Mouse (Mus musculus) limb, embryonic 11.5 days (tissue): ENCODE results near the gene Gm525. TPM values are rescaled to one million over a fixed set of nuclear protein-coding genes. Genes with fewer than 3 reads are reported as not detected.
"Not testable (repeated sequence)": the region's sequence is repeated elsewhere in the genome, so short reads cannot be mapped to it uniquely, and the experiment has no call there.

Source experiments
- ATAC-seq: fragments of 200-750 bp; cut with Nextera tagmentation; 2 replicates; pipeline ENCODE4 v1.8.0; 2017; ENCODE audit warnings: low read depth; ENCODE audit not compliant: insufficient number of reproducible peaks, low FRiP score, low TSS enrichment
- DNase-seq: peaks from one replicate; pipeline ENCODE4 v3.0.0-alpha.2; 2015; ENCODE audit warnings: low spot score
- H3K27ac ChIP-seq: fragments of 300-500 bp; sonication (generic); replicated peaks from 2 replicates; pipeline ENCODE4 v1.5.1; 2014; ENCODE audit warnings: low read depth, mild to moderate bottlenecking, low read length
- H3K27me3 ChIP-seq: fragments of 300-500 bp; sonication (generic); 2 replicates; pipeline ENCODE4 v1.6.1; 2014; ENCODE audit warnings: mild to moderate bottlenecking, low read length, mixed read lengths; ENCODE audit not compliant: control insufficient read depth, insufficient read depth
- H3K36me3 ChIP-seq: fragments of 300-500 bp; sonication (generic); 2 replicates; pipeline ENCODE4 v1.6.1; 2014; ENCODE audit warnings: mild to moderate bottlenecking, low read length, moderate library complexity, mixed read lengths; ENCODE audit not compliant: control insufficient read depth, insufficient read depth
- H3K4me1 ChIP-seq: fragments of 300-500 bp; sonication (generic); 2 replicates; pipeline ENCODE4 v1.6.1; 2014; ENCODE audit warnings: low read length, mixed read lengths; ENCODE audit not compliant: control insufficient read depth, insufficient read depth
- H3K4me2 ChIP-seq: fragments of 300-500 bp; sonication (generic); 2 replicates; pipeline ENCODE4 v1.6.1; 2014; ENCODE audit warnings: low read depth, mild to moderate bottlenecking, moderate library complexity; ENCODE audit not compliant: severe bottlenecking
- H3K4me3 ChIP-seq: fragments of 300-500 bp; sonication (generic); 2 replicates; pipeline ENCODE4 v1.5.1; 2014; ENCODE audit warnings: low read depth, low read length
- H3K9ac ChIP-seq: fragments of 300-500 bp; sonication (generic); 2 replicates; pipeline ENCODE4 v1.6.1; 2014; ENCODE audit warnings: mild to moderate bottlenecking, low read length
- H3K9me3 ChIP-seq: fragments of 300-500 bp; sonication (generic); 2 replicates; pipeline ENCODE4 v1.6.1; 2016; ENCODE audit warnings: low read length; ENCODE audit not compliant: control insufficient read depth
- WGBS: fragments of 180-500 bp; shearing (Covaris S2); extraction: QIAGEN DNeasy Blood & Tissue Kit; methylation state at CpG from one replicate; pipeline ENCODE4 v1.1.7; 2014; 5-methylcytosine and 5-hydroxymethylcytosine counted together
- polyA plus RNA-seq: library from polyadenylated mRNA; unstranded; fragments of >200 nt; fragmentation: Nextera tagmentation; extraction: Ambion mirVana; gene quantifications from 2 replicates; pipeline ENCODE4 v1.2.1, GENCODE M21; 2014

Gm525 gene
- polyA plus RNA-seq, 1 experiment from 2014 or later, result not detected

GRCm38 (mm10) chr11:89077601-89078000 lies 4.0 kb downstream of the Gm525 start:
- Histone ChIP-seq H3K4me1 (no peaks in the 10 kb centered on the region), H3K27ac (no peak overlapping the region), H3K4me3 (no peak overlapping the region), H3K36me3 (no peaks in the 10 kb centered on the region), H3K27me3 (no peaks in the 10 kb centered on the region), H3K9me3 (no peaks in the 10 kb centered on the region), H3K9ac (no peak overlapping the region), H3K4me2 (no peak overlapping the region)
- WGBS, result 91% methylated on average over 8 of the region's 8 CpGs
- ATAC-seq (no peak), DNase-seq (no peak)

GRCm38 (mm10) chr11:89078305-89078704 lies 4.7 kb downstream of the Gm525 start:
- no peak for ATAC-seq
- DNase-seq, result no peak
- H3K9me3 ChIP-seq, result no peaks in the 10 kb centered on the region
- no peak overlapping the region for H3K4me3 ChIP-seq
- no peak overlapping the region for H3K4me2 ChIP-seq
- H3K27me3 ChIP-seq, result no peaks in the 10 kb centered on the region
- H3K9ac ChIP-seq, result no peak overlapping the region
- H3K4me1 ChIP-seq, result no peaks in the 10 kb centered on the region
- WGBS, result 94% methylated on average over 3 of the region's 3 CpGs
- H3K36me3 ChIP-seq, result no peaks in the 10 kb centered on the region
- no peak overlapping the region for H3K27ac ChIP-seq

- Histone ChIP-seq H3K4me1 (no peaks in the 10 kb centered on the region), H3K4me3 (no peak overlapping the region), H3K4me2 (no peak overlapping the region), H3K36me3 (no peaks in the 10 kb centered on the region), H3K27ac (no peak overlapping the region), H3K9ac (no peak overlapping the region), H3K9me3 (no peaks in the 10 kb centered on the region), H3K27me3 (no peaks in the 10 kb centered on the region)
- ATAC-seq (no peak), DNase-seq (no peak)
- 85% methylated on average over 16 of the region's 16 CpGs for WGBS
Observed at GRCm38 (mm10) chr11:89078996-89079680, 5.5 kb downstream of the Gm525 start.

GRCm38 (mm10) chr11:89081906-89082305 lies 8.3 kb downstream of the Gm525 start:
- 66% methylated on average over 5 of the region's 5 CpGs for WGBS
- H3K27ac ChIP-seq, ATAC-seq, H3K4me3 ChIP-seq, H3K27me3 ChIP-seq, H3K4me1 ChIP-seq, H3K36me3 ChIP-seq, H3K4me2 ChIP-seq, H3K9ac ChIP-seq, H3K9me3 ChIP-seq, DNase-seq: not testable (repeated sequence)

- not testable (repeated sequence) for DNase-seq, H3K36me3 ChIP-seq, ATAC-seq, H3K9ac ChIP-seq, H3K27ac ChIP-seq, H3K4me2 ChIP-seq, H3K9me3 ChIP-seq, H3K4me1 ChIP-seq, H3K27me3 ChIP-seq, H3K4me3 ChIP-seq
- WGBS, result 84% methylated on average over 3 of the region's 3 CpGs
Observed at GRCm38 (mm10) chr11:89082691-89083090, 9.1 kb downstream of the Gm525 start.

GRCm38 (mm10) chr11:89084601-89085000 lies 11.0 kb downstream of the Gm525 start:
- H3K27ac ChIP-seq, result no peak overlapping the region
- no peak for ATAC-seq
- H3K9ac ChIP-seq, result no peak overlapping the region
- no peaks in the 10 kb centered on the region for H3K27me3 ChIP-seq
- H3K4me1 ChIP-seq, result no peaks in the 10 kb centered on the region
- H3K4me3 ChIP-seq, result no peak overlapping the region
- peak; percentile 38 for DNase-seq
- H3K4me2 ChIP-seq, result no peak overlapping the region
- WGBS, result 46% methylated on average over 7 of the region's 7 CpGs
- no peaks in the 10 kb centered on the region for H3K36me3 ChIP-seq
- no peaks in the 10 kb centered on the region for H3K9me3 ChIP-seq

GRCm38 (mm10) chr11:89086208-89086809 lies 12.7 kb downstream of the Gm525 start:
- Histone ChIP-seq H3K27ac (no peak overlapping the region), H3K36me3 (no peaks in the 10 kb centered on the region), H3K4me2 (no peak overlapping the region), H3K27me3 (no peaks in the 10 kb centered on the region), H3K9ac (no peak overlapping the region), H3K9me3 (no peaks in the 10 kb centered on the region), H3K4me3 (no peak overlapping the region), H3K4me1 (no peaks in the 10 kb centered on the region)
- DNase-seq, result no peak
- no peak for ATAC-seq
- WGBS, result 85% methylated on average over 10 of the region's 10 CpGs

- no peak overlapping the region for H3K27ac ChIP-seq
- H3K4me3 ChIP-seq, result no peak overlapping the region
- no peak overlapping the region for H3K9ac ChIP-seq
- H3K9me3 ChIP-seq, result no peaks in the 10 kb centered on the region
- no peak for DNase-seq
- H3K27me3 ChIP-seq, result no peaks in the 10 kb centered on the region
- H3K36me3 ChIP-seq, result no peaks in the 10 kb centered on the region
- ATAC-seq, result no peak
- no peaks in the 10 kb centered on the region for H3K4me1 ChIP-seq
- H3K4me2 ChIP-seq, result no peak overlapping the region
- 94% methylated on average over 4 of the region's 4 CpGs for WGBS
Observed at GRCm38 (mm10) chr11:89088754-89089153, 15.1 kb downstream of the Gm525 start.
